Mouse (Mus musculus) liver, postnatal 0 days (tissue): ENCODE measurements around the gene Dicer1.

Experiments used
- CTCF ChIP-seq: sonication (generic); IDR thresholded peaks from 2 replicates; pipeline ENCODE4 v1.5.1; 2016; ENCODE audit warnings: antibody characterized with exemption, low read depth
- EP300 ChIP-seq: IDR thresholded peaks from 2 replicates; pipeline ENCODE4 v1.6.1; 2016; ENCODE audit warnings: antibody characterized with exemption, low read depth, mild to moderate bottlenecking

DNA sequence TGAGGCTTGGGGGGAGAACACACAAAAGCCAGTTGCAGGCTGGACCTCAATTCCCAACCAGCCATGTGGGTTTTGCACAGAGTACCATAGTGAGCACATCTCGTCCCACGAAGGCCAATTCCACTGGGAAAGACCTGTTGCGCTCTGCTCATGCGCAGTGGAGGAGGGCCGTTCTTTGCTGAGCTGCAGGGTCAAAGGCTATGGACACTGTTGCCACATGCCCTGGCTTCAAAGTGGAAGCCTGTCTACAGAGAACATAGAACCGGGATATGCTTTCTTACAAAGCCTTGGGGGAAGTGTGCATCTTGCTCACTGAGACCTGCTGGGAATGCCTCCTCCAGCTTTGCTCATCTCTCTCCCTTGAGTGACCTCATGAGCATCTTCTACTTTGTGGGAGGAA, 46.2 kb upstream of the Dicer1 start:
- TF ChIP-seq CTCF: no peak
- TF ChIP-seq EP300: no peak
